Mouse (Mus musculus) heart, postnatal 0 days (tissue): ENCODE results near the gene Rhox12. TPM values are rescaled to one million over a fixed set of nuclear protein-coding genes. Genes with fewer than 3 reads are reported as not detected.

Experiments
- ATAC-seq: fragments of 200-750 bp; cut with Nextera tagmentation; 2 replicates; pipeline ENCODE4 v1.8.0; 2017; ENCODE audit warnings: low read depth, moderate number of reproducible peaks, moderate library complexity; ENCODE audit not compliant: insufficient read depth
- DNase-seq: peaks from one replicate; pipeline ENCODE4 v3.0.0-alpha.2; 2016; ENCODE audit warnings: low spot score
- H3K27ac ChIP-seq: fragments of 300-500 bp; sonication (generic); 2 replicates; pipeline ENCODE4 v1.5.1; 2014; ENCODE audit warnings: low read depth, mild to moderate bottlenecking
- H3K27me3 ChIP-seq: fragments of 300-500 bp; sonication (generic); 2 replicates; pipeline ENCODE4 v1.6.1; 2014; ENCODE audit warnings: low read length, mixed read lengths; ENCODE audit not compliant: control insufficient read depth, insufficient read depth
- H3K36me3 ChIP-seq: fragments of 300-500 bp; sonication (generic); replicated peaks from 2 replicates; pipeline ENCODE4 v1.6.1; 2014; ENCODE audit warnings: low read length, mixed read lengths; ENCODE audit not compliant: control insufficient read depth, insufficient read depth
- H3K4me1 ChIP-seq: fragments of 300-500 bp; sonication (generic); 2 replicates; pipeline ENCODE4 v1.6.1; 2014; ENCODE audit warnings: antibody characterized with exemption; ENCODE audit not compliant: control insufficient read depth, insufficient read depth
- H3K4me2 ChIP-seq: fragments of 300-500 bp; sonication (generic); 2 replicates; pipeline ENCODE4 v1.6.1; 2014; ENCODE audit warnings: low read depth, mild to moderate bottlenecking, low read length, moderate library complexity
- H3K4me3 ChIP-seq: fragments of 300-500 bp; sonication (generic); 2 replicates; pipeline ENCODE4 v1.5.1; 2014; ENCODE audit warnings: low read depth, low read length
- H3K9ac ChIP-seq: fragments of 300-500 bp; sonication (generic); replicated peaks from 2 replicates; pipeline ENCODE4 v1.6.1; 2014; ENCODE audit warnings: low read depth, low read length, mixed read lengths
- H3K9me3 ChIP-seq: fragments of 300-500 bp; sonication (generic); replicated peaks from 2 replicates; pipeline ENCODE4 v1.6.1; 2016; ENCODE audit warnings: low read length; ENCODE audit not compliant: control insufficient read depth
- CTCF ChIP-seq: IDR thresholded peaks from 2 replicates; pipeline ENCODE4 v1.5.1; 2016; ENCODE audit warnings: antibody characterized with exemption, control low read depth, low read depth
- EP300 ChIP-seq: IDR thresholded peaks from 2 replicates; pipeline ENCODE4 v1.6.1; 2016; ENCODE audit warnings: antibody characterized with exemption, low read depth
- WGBS: fragments of 180-500 bp; shearing (Covaris S2); extraction: QIAGEN DNeasy Blood & Tissue Kit; methylation state at CpG from one replicate; pipeline ENCODE4 v1.1.7; 2014; 5-methylcytosine and 5-hydroxymethylcytosine counted together
- polyA plus RNA-seq: library from polyadenylated mRNA; unstranded; fragments of >200 nt; fragmentation: Nextera tagmentation; extraction: Ambion mirVana; gene quantifications from 2 replicates; pipeline ENCODE4 v1.2.1, GENCODE M21; 2015
- total RNA-seq: library from RNA; depleted of rRNA; stranded (reverse); fragments of >200 nt; gene quantifications from 2 replicates; pipeline ENCODE4 v1.2.3, GENCODE M21; 2014; ENCODE audit warnings: low replicate concordance; rRNA removed

The Rhox12 gene
- total and polyA plus RNA-seq, 2 experiments from 2014 or later, result not detected

GRCm38 (mm10) chrX:38066175-38066574 is 44.5 kb downstream of the Rhox12 start, which contains the start of gene Rhox10:
Rhox10 (plus strand) TSS chrX:38066475.
- TF ChIP-seq EP300, result no peak
- no peak for TF ChIP-seq CTCF
- DNase-seq (no peak), ATAC-seq (no peak)
- Histone ChIP-seq H3K4me3 (no peak within 1 kb of the TSS), H3K4me2 (no peak within 1 kb of the TSS), H3K27me3 (no peaks in the 10 kb centered on the region), H3K9me3 (no peaks in the 10 kb centered on the region), H3K9ac (no peak within 1 kb of the TSS), H3K4me1 (no peaks in the 10 kb centered on the region), H3K27ac (no peak within 1 kb of the TSS), H3K36me3 (no peaks in the 10 kb centered on the region)
- WGBS, result 84% methylated on average over 11 of the region's 11 CpGs

GRCm38 (mm10) chrX:38061544-38061943 is 49.2 kb downstream of the Rhox12 start:
- Histone ChIP-seq H3K27me3 (no peaks in the 10 kb centered on the region), H3K4me1 (no peaks in the 10 kb centered on the region), H3K36me3 (no peaks in the 10 kb centered on the region), H3K9ac (no peak overlapping the region), H3K27ac (no peak overlapping the region), H3K4me3 (no peak overlapping the region), H3K4me2 (no peak overlapping the region), H3K9me3 (no peaks in the 10 kb centered on the region)
- TF ChIP-seq CTCF (peak; percentile 43), EP300 (no peak)
- peak; percentile 9 for DNase-seq
- ATAC-seq, result no peak
- WGBS, result 0% methylated on average over 1 of the region's 1 CpGs

Other genes starting within 250 kb of the Rhox12 start
- gene Rhox8, start 232.0 kb downstream of the Rhox12 start, total RNA-seq, result not detected in 2 replicates
- gene Rhox8, start 232.0 kb downstream of the Rhox12 start, polyA plus RNA-seq, result 0.12 TPM in 1 of 2 replicates, not detected in the other
- gene Rhox7b, start 213.7 kb downstream of the Rhox12 start, total RNA-seq, result not detected in 2 replicates
- not detected in 2 replicates for gene Rhox7b, start 213.7 kb downstream of the Rhox12 start, polyA plus RNA-seq
- gene Rhox9, start 209.1 kb downstream of the Rhox12 start, total RNA-seq, result not detected in 2 replicates
- not detected in 2 replicates for gene Rhox9, start 209.1 kb downstream of the Rhox12 start, polyA plus RNA-seq
- not detected in 2 replicates for gene Btg1-ps1, start 92.1 kb downstream of the Rhox12 start, total RNA-seq
- not detected in 2 replicates for gene Btg1-ps1, start 92.1 kb downstream of the Rhox12 start, polyA plus RNA-seq
- not detected in 2 replicates for gene Btg1-ps2, start 67.8 kb downstream of the Rhox12 start, total RNA-seq
- not detected in 2 replicates for gene Btg1-ps2, start 67.8 kb downstream of the Rhox12 start, polyA plus RNA-seq
- not detected in 2 replicates for gene Rhox10, start 44.4 kb downstream of the Rhox12 start, total RNA-seq
- gene Rhox10, start 44.4 kb downstream of the Rhox12 start, polyA plus RNA-seq, result not detected in 2 replicates
- gene Rhox11, start 25.8 kb downstream of the Rhox12 start, total RNA-seq, result not detected in 2 replicates
- gene Rhox11, start 25.8 kb downstream of the Rhox12 start, polyA plus RNA-seq, result not detected in 2 replicates
- not detected in 2 replicates for gene Rhox13, start 10.3 kb upstream of the Rhox12 start, total RNA-seq
- not detected in 2 replicates for gene Rhox13, start 10.3 kb upstream of the Rhox12 start, polyA plus RNA-seq
- 13.0 and 14.1 TPM in 2 replicates for gene Zbtb33, start 78.9 kb upstream of the Rhox12 start, total RNA-seq
- 1.5 and 1.6 TPM in 2 replicates for gene Zbtb33, start 78.9 kb upstream of the Rhox12 start, polyA plus RNA-seq
- 15.7 and 31.9 TPM in 2 replicates for gene Tmem255a, start 141.5 kb upstream of the Rhox12 start, total RNA-seq
- 23.0 and 23.4 TPM in 2 replicates for gene Tmem255a, start 141.5 kb upstream of the Rhox12 start, polyA plus RNA-seq
- gene Atp1b4, start 205.3 kb upstream of the Rhox12 start, total RNA-seq, result not detected in 2 replicates
- gene Atp1b4, start 205.3 kb upstream of the Rhox12 start, polyA plus RNA-seq, result 0.10 and 0.11 TPM in 2 replicates